Mouse (Mus musculus) heart, embryonic 11.5 days (tissue): Measurements from ENCODE around the gene Ss18l1. TPM values are rescaled to one million over a fixed set of nuclear protein-coding genes. Genes with fewer than 3 reads are reported as not detected.
A peak's percentile ranks its signal among the peaks of the same experiment; 100 is the strongest.

Experiments used
- ATAC-seq: fragments of 200-750 bp; cut with Nextera tagmentation; replicated peaks from 2 replicates; pipeline ENCODE4 v1.8.0; 2017; ENCODE audit warnings: moderate library complexity; ENCODE audit not compliant: insufficient number of reproducible peaks, low FRiP score, low TSS enrichment
- H3K27ac ChIP-seq: fragments of 300-500 bp; sonication (generic); 2 replicates; pipeline ENCODE4 v1.5.1; 2014; ENCODE audit warnings: mild to moderate bottlenecking, low read depth, low read length
- H3K27me3 ChIP-seq: fragments of 300-500 bp; sonication (generic); 2 replicates; pipeline ENCODE4 v1.6.1; 2014; ENCODE audit warnings: mild to moderate bottlenecking, low read length, mixed read lengths; ENCODE audit not compliant: control insufficient read depth, insufficient read depth
- H3K36me3 ChIP-seq: fragments of 300-500 bp; sonication (generic); 2 replicates; pipeline ENCODE4 v1.6.1; 2014; ENCODE audit warnings: mild to moderate bottlenecking, low read length, moderate library complexity, mixed read lengths; ENCODE audit not compliant: control insufficient read depth, insufficient read depth
- H3K4me1 ChIP-seq: fragments of 300-500 bp; sonication (generic); 2 replicates; pipeline ENCODE4 v1.6.1; 2014; ENCODE audit warnings: low read length; ENCODE audit not compliant: control insufficient read depth, insufficient read depth
- H3K4me2 ChIP-seq: fragments of 300-500 bp; sonication (generic); 2 replicates; pipeline ENCODE4 v1.6.1; 2014; ENCODE audit warnings: mild to moderate bottlenecking, moderate library complexity
- H3K4me3 ChIP-seq: fragments of 300-500 bp; sonication (generic); 2 replicates; pipeline ENCODE4 v1.5.1; 2014; ENCODE audit warnings: low read depth, low read length
- H3K9ac ChIP-seq: fragments of 300-500 bp; sonication (generic); 2 replicates; pipeline ENCODE4 v1.6.1; 2014; ENCODE audit warnings: mild to moderate bottlenecking, low read depth, low read length, moderate library complexity
- H3K9me3 ChIP-seq: fragments of 300-500 bp; sonication (generic); replicated peaks from 2 replicates; pipeline ENCODE4 v1.6.1; 2016; ENCODE audit warnings: low read length; ENCODE audit not compliant: control insufficient read depth
- WGBS: fragments of 180-500 bp; shearing (Covaris S2); extraction: QIAGEN DNeasy Blood & Tissue Kit; methylation state at CpG from one replicate; pipeline ENCODE4 v1.1.7; 2014; ENCODE audit not compliant: insufficient replicate concordance; 5-methylcytosine and 5-hydroxymethylcytosine counted together
- polyA plus RNA-seq: library from polyadenylated mRNA; unstranded; fragments of >200 nt; fragmentation: Nextera tagmentation; extraction: Ambion mirVana; gene quantifications from 2 replicates; pipeline ENCODE4 v1.2.1, GENCODE M21; 2014

Ss18l1 gene
- polyA plus RNA-seq: 2.3 and 4.8 TPM in 2 replicates

- peaks cover 18% of the 10 kb centered on the region for H3K36me3 ChIP-seq
- no peaks in the 10 kb centered on the region for H3K9me3 ChIP-seq
- H3K27ac ChIP-seq: peak within 1 kb of the TSS; percentile 74
- H3K27me3 ChIP-seq: no peaks in the 10 kb centered on the region
- peaks cover 15% of the 10 kb centered on the region for H3K4me1 ChIP-seq
- peak within 1 kb of the TSS; percentile 72 for H3K4me3 ChIP-seq
- peak within 1 kb of the TSS; percentile 95 for H3K9ac ChIP-seq
- ATAC-seq: peak; percentile 94
- under 1% methylated on average over 75 of the region's 78 CpGs for whole genome bisulfite sequencing
- H3K4me2 ChIP-seq: peak within 1 kb of the TSS; percentile 96
These were observed at the start of gene Ss18l1, which contains the start of gene Psma7 for GRCm38 (mm10) chr2:180042256-180042857. TSS of gene Ss18l1 (plus strand) at chr2:180042509. TSS of gene Psma7 (minus strand) at chr2:180042433.

- no peak for ATAC-seq
These were observed 49.2 kb upstream of the Ss18l1 start for GRCm38 (mm10) chr2:179993071-179993470.

GRCm38 (mm10) chr2:179998431-179998830 is 43.9 kb upstream of the Ss18l1 start:
- no peaks in the 10 kb centered on the region for H3K27me3 ChIP-seq

More at GRCm38 (mm10) chr2:179993071-179993470, 49.2 kb upstream of the Ss18l1 start:
- H3K4me1 ChIP-seq: no peaks in the 10 kb centered on the region
- H3K9ac ChIP-seq: no peak overlapping the region
- no peak overlapping the region for H3K4me2 ChIP-seq
- H3K4me3 ChIP-seq: no peak overlapping the region
- no peak overlapping the region for H3K27ac ChIP-seq
- no peaks in the 10 kb centered on the region for H3K36me3 ChIP-seq
- no peaks in the 10 kb centered on the region for H3K27me3 ChIP-seq
- 63% methylated on average over 5 of the region's 5 CpGs for WGBS
- no peaks in the 10 kb centered on the region for H3K9me3 ChIP-seq

GRCm38 (mm10) chr2:180001635-180002034 is 40.7 kb upstream of the Ss18l1 start:
- ATAC-seq: no peak
- Histone ChIP-seq H3K4me3 (no peak overlapping the region), H3K4me2 (no peak overlapping the region), H3K4me1 (no peaks in the 10 kb centered on the region), H3K27ac (no peak overlapping the region), H3K27me3 (peaks cover 5% of the 10 kb centered on the region; the same call in 1 of the 2 replicates), H3K9me3 (no peaks in the 10 kb centered on the region), H3K36me3 (no peaks in the 10 kb centered on the region), H3K9ac (no peak overlapping the region)
- 83% methylated on average over 9 of the region's 9 CpGs for WGBS

More at GRCm38 (mm10) chr2:179998431-179998830, 43.9 kb upstream of the Ss18l1 start:
- H3K4me2 ChIP-seq: no peak overlapping the region
- WGBS: 60% methylated on average over 4 of the region's 4 CpGs
- H3K9me3 ChIP-seq: no peaks in the 10 kb centered on the region
- H3K27ac ChIP-seq: no peak overlapping the region
- ATAC-seq: no peak
- no peak overlapping the region for H3K4me3 ChIP-seq
- no peaks in the 10 kb centered on the region for H3K4me1 ChIP-seq
- H3K9ac ChIP-seq: no peak overlapping the region
- no peaks in the 10 kb centered on the region for H3K36me3 ChIP-seq

- Histone ChIP-seq H3K4me3 (no peak overlapping the region), H3K9me3 (no peaks in the 10 kb centered on the region), H3K36me3 (no peaks in the 10 kb centered on the region), H3K4me1 (no peaks in the 10 kb centered on the region), H3K27me3 (peaks cover 5% of the 10 kb centered on the region; the same call in 1 of the 2 replicates), H3K4me2 (no peak overlapping the region), H3K9ac (no peak overlapping the region), H3K27ac (no peak overlapping the region)
- ATAC-seq: no peak
- WGBS: 46% methylated on average over 5 of the region's 5 CpGs
These were observed 36.5 kb upstream of the Ss18l1 start for GRCm38 (mm10) chr2:180005656-180006351.

GRCm38 (mm10) chr2:180006352-180007017 is 35.8 kb upstream of the Ss18l1 start:
- Histone ChIP-seq H3K9me3 (no peaks in the 10 kb centered on the region), H3K27me3 (peaks cover 5% of the 10 kb centered on the region; the same call in 1 of the 2 replicates), H3K36me3 (no peaks in the 10 kb centered on the region), H3K4me3 (no peak overlapping the region), H3K9ac (no peak overlapping the region), H3K4me1 (no peaks in the 10 kb centered on the region), H3K27ac (no peak overlapping the region), H3K4me2 (no peak overlapping the region)
- 38% methylated on average over 9 of the region's 9 CpGs for WGBS
- ATAC-seq: no peak

GRCm38 (mm10) chr2:180010686-180011085 is 31.6 kb upstream of the Ss18l1 start:
- H3K4me2 ChIP-seq: no peak overlapping the region
- peaks cover 5% of the 10 kb centered on the region; the same call in 1 of the 2 replicates for H3K27me3 ChIP-seq
- 87% methylated on average over 7 of the region's 7 CpGs for WGBS
- H3K36me3 ChIP-seq: no peaks in the 10 kb centered on the region
- H3K9me3 ChIP-seq: no peaks in the 10 kb centered on the region
- no peak overlapping the region for H3K9ac ChIP-seq
- no peak for ATAC-seq
- no peaks in the 10 kb centered on the region for H3K4me1 ChIP-seq
- no peak overlapping the region for H3K4me3 ChIP-seq
- no peak overlapping the region for H3K27ac ChIP-seq

- no peak overlapping the region for H3K27ac ChIP-seq
- no peak overlapping the region for H3K4me2 ChIP-seq
- H3K4me1 ChIP-seq: no peaks in the 10 kb centered on the region
- H3K9me3 ChIP-seq: no peaks in the 10 kb centered on the region
- WGBS: 79% methylated on average over 6 of the region's 6 CpGs
- no peaks in the 10 kb centered on the region for H3K36me3 ChIP-seq
- no peak overlapping the region for H3K4me3 ChIP-seq
- H3K27me3 ChIP-seq: peaks cover 2% of the 10 kb centered on the region; the same call in 1 of the 2 replicates
- ATAC-seq: no peak
- no peak overlapping the region for H3K9ac ChIP-seq
These were observed 30.9 kb upstream of the Ss18l1 start for GRCm38 (mm10) chr2:180011370-180011769.
